Mouse (Mus musculus): ENCODE measurements around the gene 2700081O15Rik. TPM values are rescaled to one million over a fixed set of nuclear protein-coding genes. Genes with fewer than 3 reads are reported as not detected.

The 2700081O15Rik gene
- total RNA-seq, 2 experiments from 2014 or later = 3.1 to 4.8 TPM

Small RNA genes lying within 50 kb of the gene (microRNA-seq; reads per million reads assigned to microRNA genes)
- gene Mir6991 = not detected

Other genes starting within 250 kb of the 2700081O15Rik start
- 10 to 100 TPM; 50.8 to 57.0 TPM for gene Otub1, start 211.3 kb upstream of the 2700081O15Rik start, total RNA-seq (2021)
- gene Cox8a, start 200.0 kb upstream of the 2700081O15Rik start, total RNA-seq (2021) = 100 to 1,000 TPM in 1 of 2 experiments, 10 to 100 TPM in 1; 72.3 to 102 TPM
- gene Naa40, start 176.4 kb upstream of the 2700081O15Rik start, total RNA-seq (2021) = 10 to 100 TPM; 11.6 to 12.2 TPM
- gene Rcor2, start 150.3 kb upstream of the 2700081O15Rik start, total RNA-seq (2021) = 1 to 10 TPM; 2.2 to 2.7 TPM
- gene Mark2, start 75.8 kb upstream of the 2700081O15Rik start, total RNA-seq (2021) = 10 to 100 TPM; 34.4 to 39.5 TPM
- gene Spindoc, start 34.6 kb upstream of the 2700081O15Rik start, total RNA-seq (2021) = 1 to 10 TPM; 7.4 to 9.0 TPM
- 10 to 100 TPM; 27.4 to 33.9 TPM for gene Rtn3, start 65.7 kb downstream of the 2700081O15Rik start, total RNA-seq (2021)
- 1 to 10 TPM; 6.1 to 7.2 TPM for gene Atl3, start 76.4 kb downstream of the 2700081O15Rik start, total RNA-seq (2021)
- 100 to 1,000 TPM; 102 to 122 TPM for gene Pla2g16, start 139.8 kb downstream of the 2700081O15Rik start, total RNA-seq (2021)
- gene Lgals12, start 189.6 kb downstream of the 2700081O15Rik start, total RNA-seq (2021) = 1 to 10 TPM in 1 of 2 experiments, under 1 TPM in 1; 0.89 to 1.1 TPM
- gene Hrasls5, start 194.9 kb downstream of the 2700081O15Rik start, total RNA-seq (2021) = not detected

Measured in gastrocnemius, adult 18-20 months (tissue).